Mouse (Mus musculus) kidney, adult 2 months (tissue): Measurements from ENCODE around the gene Ccdc171. TPM values are rescaled to one million over a fixed set of nuclear protein-coding genes. Genes with fewer than 3 reads are reported as not detected.
"Not testable (repeated sequence)": the region's sequence is repeated elsewhere in the genome, so short reads cannot be mapped to it uniquely, and the experiment has no call there.

Source experiments
- DNase-seq: peaks from one replicate; pipeline ENCODE4 v3.0.0; 2021
- H3K27ac ChIP-seq: fragments of 200-500 bp; 2 replicates; pipeline ENCODE4 v1.5.1; 2012; ENCODE audit warnings: low read depth, low read length, control low read depth, inconsistent platforms; ENCODE audit not compliant: insufficient read depth
- H3K27me3 ChIP-seq: fragments of 200-500 bp; replicated peaks from 2 replicates; pipeline ENCODE4 v1.6.1; 2012; ENCODE audit warnings: mild to moderate bottlenecking, moderate library complexity, low read length, inconsistent platforms; ENCODE audit not compliant: control insufficient read depth, insufficient read depth
- H3K36me3 ChIP-seq: fragments of 200-500 bp; 2 replicates; pipeline ENCODE4 v1.6.1; 2012; ENCODE audit warnings: mild to moderate bottlenecking, moderate library complexity, low read length, inconsistent platforms; ENCODE audit not compliant: control insufficient read depth, insufficient read depth
- H3K4me1 ChIP-seq: fragments of 200-500 bp; 2 replicates; pipeline ENCODE4 v1.6.1; 2011; ENCODE audit warnings: low read length; ENCODE audit not compliant: control insufficient read depth, insufficient read depth
- H3K4me3 ChIP-seq: fragments of 200-500 bp; 2 replicates; pipeline ENCODE4 v1.5.1; 2011; ENCODE audit warnings: mild to moderate bottlenecking, low read depth, low read length, control low read depth; ENCODE audit not compliant: insufficient read depth
- CTCF ChIP-seq: fragments of 200-500 bp; conservative IDR thresholded peaks from 2 replicates; pipeline ENCODE4 v1.5.1; 2011; ENCODE audit warnings: low read depth, mild to moderate bottlenecking, control low read depth, low read length, moderate library complexity, mixed read lengths; ENCODE audit not compliant: insufficient read depth, insufficient read length
- POLR2A ChIP-seq: fragments of 200-500 bp; IDR thresholded peaks from one replicate; pipeline ENCODE4 v1.6.1; 2011; ENCODE audit warnings: low read depth, low read length, control low read depth
- WGBS: fragments of 180-500 bp; shearing (Covaris S2); methylation state at CpG from one replicate; pipeline ENCODE4 v1.1.7; 2018; 5-methylcytosine and 5-hydroxymethylcytosine counted together
- polyA plus RNA-seq: library from polyadenylated mRNA; depleted of rRNA; stranded (reverse); fragments of >200 nt; gene quantifications from 2 replicates; pipeline ENCODE4 v1.2.3, GENCODE M21; 2012

Ccdc171 gene
- polyA plus RNA-seq, 1 experiment, result 0.72 TPM

GRCm38 (mm10) chr4:83580157-83580556, 54.8 kb downstream of the Ccdc171 start:
- Histone ChIP-seq H3K36me3 (no peaks in the 10 kb centered on the region), H3K27ac (no peak overlapping the region), H3K4me1 (no peaks in the 10 kb centered on the region), H3K4me3 (no peak overlapping the region), H3K27me3 (no peaks in the 10 kb centered on the region)
- WGBS, result 7% methylated on average over 1 of the region's 1 CpGs
- DNase-seq, result no peak
- no peak for TF ChIP-seq POLR2A
- TF ChIP-seq CTCF, result no peak

- WGBS, result 90% methylated on average over 1 of the region's 1 CpGs
- no peak overlapping the region for H3K4me3 ChIP-seq
- no peak for DNase-seq
Measured at GRCm38 (mm10) chr4:83587563-83587962, 62.2 kb downstream of the Ccdc171 start.

DNA sequence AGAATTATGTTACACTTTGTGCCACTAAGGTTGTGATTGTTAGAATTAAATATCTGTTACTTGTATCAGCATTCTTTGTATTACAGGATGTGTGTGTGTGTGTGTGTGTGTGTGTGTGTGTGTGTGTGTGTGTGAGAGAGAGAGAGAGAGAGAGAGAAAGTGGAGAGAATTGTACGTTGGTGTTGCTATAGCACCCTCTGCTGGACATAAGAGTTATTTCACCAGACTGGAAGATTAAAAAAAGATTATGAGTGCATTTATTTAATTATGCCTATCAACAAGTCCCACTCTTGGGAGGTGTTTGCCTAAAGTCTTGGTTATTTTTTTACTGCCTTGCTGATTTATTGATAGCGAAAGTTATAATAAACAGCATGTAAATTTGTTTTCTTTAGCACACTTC, 71.1 kb downstream of the Ccdc171 start:
- Histone ChIP-seq H3K27ac (no peak overlapping the region), H3K4me1 (no peaks in the 10 kb centered on the region), H3K36me3 (no peaks in the 10 kb centered on the region), H3K4me3 (no peak overlapping the region), H3K27me3 (no peaks in the 10 kb centered on the region)
- DNase-seq, result peak; percentile 5
- 26% methylated on average over 2 of the region's 2 CpGs for WGBS
- TF ChIP-seq POLR2A, result no peak
- TF ChIP-seq CTCF, result no peak

More at GRCm38 (mm10) chr4:83587563-83587962, 62.2 kb downstream of the Ccdc171 start:
- Histone ChIP-seq H3K36me3 (no peaks in the 10 kb centered on the region), H3K4me1 (no peaks in the 10 kb centered on the region), H3K27me3 (no peaks in the 10 kb centered on the region), H3K27ac (no peak overlapping the region)
- TF ChIP-seq CTCF (no peak), POLR2A (no peak)

GRCm38 (mm10) chr4:83611111-83611510, 85.8 kb downstream of the Ccdc171 start:
- no peaks in the 10 kb centered on the region for H3K36me3 ChIP-seq
- H3K27me3 ChIP-seq, result no peaks in the 10 kb centered on the region
- H3K4me3 ChIP-seq, result no peak overlapping the region
- WGBS, result 89% methylated on average over 3 of the region's 3 CpGs
- no peak for DNase-seq
- no peak for TF ChIP-seq POLR2A
- no peak for TF ChIP-seq CTCF
- no peaks in the 10 kb centered on the region for H3K4me1 ChIP-seq
- no peak overlapping the region for H3K27ac ChIP-seq

- not testable (repeated sequence) for DNase-seq, H3K27me3 ChIP-seq, H3K4me3 ChIP-seq, H3K36me3 ChIP-seq, H3K4me1 ChIP-seq, H3K27ac ChIP-seq
- WGBS, result 47% methylated on average over 11 of the region's 13 CpGs
Measured at GRCm38 (mm10) chr4:83623021-83623711, 97.8 kb downstream of the Ccdc171 start.

DNA sequence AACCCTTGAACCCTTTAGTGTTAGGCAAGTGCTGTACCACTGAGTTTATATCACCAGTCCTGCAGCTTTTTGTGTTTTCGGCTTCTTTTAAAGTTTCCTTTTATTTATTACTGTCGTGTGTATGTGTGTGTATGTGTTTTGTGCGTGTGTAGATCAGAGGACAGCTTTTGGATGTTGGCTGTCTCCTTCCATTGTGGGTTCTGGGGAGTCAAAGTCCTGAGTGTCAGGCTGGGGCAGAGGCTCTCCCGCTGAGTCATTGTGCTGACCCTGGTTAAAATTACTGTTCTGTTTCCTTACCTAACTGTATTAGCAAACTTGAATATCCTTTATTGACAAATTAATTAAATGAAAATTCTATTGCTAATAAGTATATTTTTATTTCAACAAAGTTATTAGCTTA, 98.4 kb downstream of the Ccdc171 start:
- Histone ChIP-seq H3K27me3 (no peaks in the 10 kb centered on the region), H3K36me3 (no peaks in the 10 kb centered on the region), H3K4me1 (no peaks in the 10 kb centered on the region), H3K27ac (no peak overlapping the region), H3K4me3 (no peak overlapping the region)
- WGBS, result 75% methylated on average over 4 of the region's 4 CpGs
- TF ChIP-seq CTCF (no peak), POLR2A (no peak)
- no peak for DNase-seq

DNA sequence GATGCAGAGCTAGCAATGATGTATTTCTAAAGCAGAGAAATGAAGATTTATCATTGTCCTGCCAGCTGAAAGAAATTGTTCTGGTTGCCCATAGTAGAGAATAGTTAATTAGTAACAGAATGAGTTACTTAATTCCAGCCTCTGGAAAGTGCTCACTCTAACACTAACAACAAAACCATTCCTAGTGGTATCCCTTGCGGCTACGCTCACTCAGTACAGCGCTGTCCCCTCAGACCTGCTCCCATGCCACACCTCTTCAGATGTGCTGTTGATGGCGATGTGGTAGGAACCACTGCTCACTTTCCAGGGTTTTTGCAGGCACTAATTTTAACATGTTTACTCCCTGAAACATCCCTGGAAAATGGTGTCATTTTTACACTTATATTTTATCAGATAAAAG, 126.1 kb downstream of the Ccdc171 start:
- no peaks in the 10 kb centered on the region for H3K36me3 ChIP-seq
- TF ChIP-seq POLR2A, result no peak
- no peak for TF ChIP-seq CTCF
- WGBS, result 56% methylated on average over 4 of the region's 4 CpGs
- H3K4me1 ChIP-seq, result peaks cover 3% of the 10 kb centered on the region; the same call in 1 of the 2 replicates
- H3K27ac ChIP-seq, result no peak overlapping the region
- H3K27me3 ChIP-seq, result no peaks in the 10 kb centered on the region
- no peak overlapping the region for H3K4me3 ChIP-seq
- DNase-seq, result peak; percentile 34
